In genomic region chr8:128087500-128087899, GRCm38 (mm10) we compare ENCODE assay signal across 17 mouse cellular contexts.
"Had no signal": no experiment of that assay in that cellular context is flagged by ENCODE, and none has a peak within 500 bp of the region (broad histone marks: within the 10 kb centered on the region; RNA-seq: fewer than 3 reads in every experiment).

No protein-coding gene starts in this region.

- H3K27ac ChIP-seq: kidney, embryonic 15.5 days; left cerebral cortex, adult 2 months; limb, embryonic 10.5 days; liver, embryonic 15.5 days; neural tube, embryonic 13.5 days; stomach, embryonic 15.5 days had no signal

- H3K36me3 ChIP-seq: kidney, embryonic 15.5 days; limb, embryonic 10.5 days; liver, embryonic 15.5 days; neural tube, embryonic 13.5 days; stomach, embryonic 15.5 days had no signal

- ATAC-seq: intestine, embryonic 16.5 days; lung, postnatal 0 days had no signal

- H3K27me3 ChIP-seq: kidney, embryonic 15.5 days; liver, embryonic 15.5 days; neural tube, embryonic 13.5 days; stomach, embryonic 15.5 days had no signal

- H3K4me2 ChIP-seq: kidney, embryonic 15.5 days; liver, embryonic 11.5 days; liver, embryonic 15.5 days; neural tube, embryonic 13.5 days; stomach, embryonic 15.5 days had no signal

- H3K9me3 ChIP-seq: liver, embryonic 15.5 days; neural tube, embryonic 13.5 days; stomach, embryonic 15.5 days had no signal

- H3K4me3 ChIP-seq: kidney, embryonic 15.5 days; left cerebral cortex, adult 2 months; limb, embryonic 10.5 days; liver, embryonic 15.5 days; myocyte; neural tube, embryonic 13.5 days; stomach, embryonic 15.5 days had no signal

- DNase-seq: kidney, adult 2 months; kidney, postnatal 14 days; lung, adult 2 months; lung, postnatal 36 days; right cerebral cortex, postnatal 14 days; thymus, adult 2 months; thymus, postnatal 25 days had no signal

- H3K9ac ChIP-seq: kidney, embryonic 15.5 days; liver, embryonic 15.5 days; neural tube, embryonic 13.5 days; stomach, embryonic 15.5 days had no signal

- H3K4me1 ChIP-seq: kidney, embryonic 15.5 days; limb, embryonic 10.5 days; liver, embryonic 15.5 days; neural tube, embryonic 13.5 days; stomach, embryonic 15.5 days had no signal
